Comparison of ENCODE assay signal across 19 mouse cellular contexts in genomic region chr7:117563939-117564499, GRCm38 (mm10).
DNase-seq lines count a peak whose midpoint lies in the region; ATAC-seq lines count a peak whose summit lies in the region.
"Had no signal": no experiment of that assay in that cellular context is flagged by ENCODE, and none has a peak within 500 bp of the region (broad histone marks: within the 10 kb centered on the region; RNA-seq: fewer than 3 reads in every experiment).

No protein-coding gene starts in this region.

- H3K9me3 ChIP-seq in forebrain, embryonic 16.5 days (ENCODE audit: control insufficient read depth, low read length), result no peaks in the 10 kb centered on the region
- no peaks in the 10 kb centered on the region for H3K9me3 ChIP-seq in forebrain, embryonic 11.5 days (ENCODE audit: control insufficient read depth, low read length)
- H3K9me3 ChIP-seq in hindbrain, embryonic 15.5 days, result no peaks in the 10 kb centered on the region
- no peaks in the 10 kb centered on the region for H3K9me3 ChIP-seq in midbrain, embryonic 15.5 days
- no peaks in the 10 kb centered on the region for H3K9me3 ChIP-seq in kidney, embryonic 16.5 days (ENCODE audit: low read length)
- H3K9me3 ChIP-seq: kidney, embryonic 15.5 days had no signal

- ATAC-seq in forebrain, embryonic 16.5 days, result peak; percentile 36; the same call in 1 of the 2 replicates
- no peak for ATAC-seq in forebrain, embryonic 11.5 days (replicated peaks; ENCODE audit: low FRiP score)
- ATAC-seq in hindbrain, embryonic 15.5 days (ENCODE audit: low FRiP score, low read depth), result 0 out of 2 replicates have a peak, but pooled peaks have one; percentile 39
- peak; percentile 74 for ATAC-seq in midbrain, embryonic 15.5 days (replicated peaks)
- no peak for ATAC-seq in kidney, embryonic 16.5 days (ENCODE audit: low FRiP score, low TSS enrichment)
- ATAC-seq: inflammation-experienced regulatory T-cells, adult 6 months; Patski had no signal

- H3K4me1 ChIP-seq in forebrain, embryonic 16.5 days (replicated peaks; ENCODE audit: control insufficient read depth, insufficient read depth, low read length), result peaks cover 7% of the 10 kb centered on the region
- no peaks in the 10 kb centered on the region for H3K4me1 ChIP-seq in forebrain, embryonic 11.5 days (replicated peaks; ENCODE audit: control insufficient read depth, insufficient read depth, low read length)
- peaks cover 5% of the 10 kb centered on the region; the same call in 1 of the 2 replicates for H3K4me1 ChIP-seq in hindbrain, embryonic 15.5 days (replicated peaks)
- H3K4me1 ChIP-seq in midbrain, embryonic 15.5 days, result peaks cover 6% of the 10 kb centered on the region; the same call in 1 of the 2 replicates
- H3K4me1 ChIP-seq in kidney, embryonic 16.5 days (ENCODE audit: insufficient read depth, low read length), result no peaks in the 10 kb centered on the region

- DNase-seq in forebrain, embryonic 11.5 days (ENCODE audit: low spot score), result no peak
- DNase-seq in embryo, embryonic 11 days, result peak; percentile 54
- DNase-seq in adrenal gland, postnatal 14 days, result no peak
- DNase-seq: B cell, adult 2 months; cerebellum, adult 11 months; cerebellum, postnatal 36 days; heart, adult 2 months; lung, postnatal 10 days; thymus, postnatal 36 days had no signal

- no peak overlapping the region for H3K4me2 ChIP-seq in forebrain, embryonic 16.5 days (ENCODE audit: low read length)
- no peak overlapping the region for H3K4me2 ChIP-seq in forebrain, embryonic 11.5 days (ENCODE audit: low read depth, low read length, severe bottlenecking)
- no peak overlapping the region for H3K4me2 ChIP-seq in hindbrain, embryonic 15.5 days
- H3K4me2 ChIP-seq in midbrain, embryonic 15.5 days, result no peak overlapping the region
- no peak overlapping the region for H3K4me2 ChIP-seq in kidney, embryonic 16.5 days (replicated peaks; ENCODE audit: low read depth, low read length)
- H3K4me2 ChIP-seq: kidney, embryonic 15.5 days had no signal

- no peak overlapping the region for H3K9ac ChIP-seq in forebrain, embryonic 16.5 days (replicated peaks; ENCODE audit: low read depth, low read length)
- no peak overlapping the region for H3K9ac ChIP-seq in forebrain, embryonic 11.5 days (ENCODE audit: low read length)
- H3K9ac ChIP-seq in hindbrain, embryonic 15.5 days, result no peak overlapping the region
- no peak overlapping the region for H3K9ac ChIP-seq in midbrain, embryonic 15.5 days
- no peak overlapping the region for H3K9ac ChIP-seq in kidney, embryonic 16.5 days (replicated peaks; ENCODE audit: low read length)
- H3K9ac ChIP-seq: kidney, embryonic 15.5 days; liver, embryonic 14.5 days had no signal

- no peaks in the 10 kb centered on the region for H3K27me3 ChIP-seq in forebrain, embryonic 16.5 days (replicated peaks; ENCODE audit: control insufficient read depth, insufficient read depth, low read length)
- H3K27me3 ChIP-seq in forebrain, embryonic 11.5 days (ENCODE audit: control insufficient read depth, insufficient read depth, low read length), result no peaks in the 10 kb centered on the region
- H3K27me3 ChIP-seq in hindbrain, embryonic 15.5 days, result no peaks in the 10 kb centered on the region
- H3K27me3 ChIP-seq in midbrain, embryonic 15.5 days (replicated peaks), result peaks cover 22% of the 10 kb centered on the region
- no peaks in the 10 kb centered on the region for H3K27me3 ChIP-seq in kidney, embryonic 16.5 days (ENCODE audit: insufficient read depth, low read length)
- H3K27me3 ChIP-seq: kidney, embryonic 15.5 days; Patski had no signal

- WGBS in forebrain, embryonic 16.5 days, result 58% methylated on average over 9 of the region's 9 CpGs
- 76% methylated on average over 9 of the region's 9 CpGs for WGBS in forebrain, embryonic 11.5 days
- WGBS in hindbrain, embryonic 15.5 days, result 27% methylated on average over 9 of the region's 9 CpGs
- 33% methylated on average over 9 of the region's 9 CpGs for WGBS in midbrain, embryonic 15.5 days
- 88% methylated on average over 9 of the region's 9 CpGs for WGBS in kidney, embryonic 16.5 days

- no peaks in the 10 kb centered on the region for H3K36me3 ChIP-seq in forebrain, embryonic 16.5 days (ENCODE audit: control insufficient read depth, insufficient read depth)
- no peaks in the 10 kb centered on the region for H3K36me3 ChIP-seq in forebrain, embryonic 11.5 days (ENCODE audit: control insufficient read depth, insufficient read depth, low read length)
- H3K36me3 ChIP-seq in hindbrain, embryonic 15.5 days, result no peaks in the 10 kb centered on the region
- no peaks in the 10 kb centered on the region for H3K36me3 ChIP-seq in midbrain, embryonic 15.5 days (replicated peaks)
- no peaks in the 10 kb centered on the region for H3K36me3 ChIP-seq in kidney, embryonic 16.5 days (ENCODE audit: insufficient read depth, low read length)
- H3K36me3 ChIP-seq: kidney, embryonic 15.5 days had no signal

- H3K27ac ChIP-seq in forebrain, embryonic 16.5 days (ENCODE audit: low read length), result no peak overlapping the region
- H3K27ac ChIP-seq in forebrain, embryonic 11.5 days (ENCODE audit: low read depth, low read length), result no peak overlapping the region
- no peak overlapping the region for H3K27ac ChIP-seq in hindbrain, embryonic 15.5 days (replicated peaks)
- H3K27ac ChIP-seq in midbrain, embryonic 15.5 days, result no peak overlapping the region
- no peak overlapping the region for H3K27ac ChIP-seq in kidney, embryonic 16.5 days (ENCODE audit: low read length)
- H3K27ac ChIP-seq: heart, adult 2 months; kidney, embryonic 15.5 days; left cerebral cortex, adult 2 months; liver, embryonic 14.5 days had no signal

- no peak overlapping the region for H3K4me3 ChIP-seq in forebrain, embryonic 16.5 days (replicated peaks; ENCODE audit: low read length)
- no peak overlapping the region for H3K4me3 ChIP-seq in forebrain, embryonic 11.5 days (ENCODE audit: low read depth, low read length)
- no peak overlapping the region for H3K4me3 ChIP-seq in hindbrain, embryonic 15.5 days
- no peak overlapping the region for H3K4me3 ChIP-seq in midbrain, embryonic 15.5 days
- H3K4me3 ChIP-seq in kidney, embryonic 16.5 days (ENCODE audit: low read length), result no peak overlapping the region
- H3K4me3 ChIP-seq: erythroblast, embryonic 14.5 days; heart, adult 2 months; kidney, embryonic 15.5 days; left cerebral cortex, adult 2 months had no signal

Comparison
In these comparisons a context has a peak if more than half of its experiments do, and no peak if none do; other contexts are left out.
1. ATAC-seq: peak in forebrain, embryonic 16.5 days (single experiment), hindbrain, embryonic 15.5 days (single experiment) and midbrain, embryonic 15.5 days (single experiment); none in forebrain, embryonic 11.5 days (single experiment) and kidney, embryonic 16.5 days (single experiment).